16 mouse cellular contexts compared by ENCODE assay signal in genomic region chr15:8856419-8857084, GRCm38 (mm10).
DNase-seq lines count a peak whose midpoint lies in the region; ATAC-seq and TF ChIP-seq lines count a peak whose summit lies in the region.
"Had no signal": no experiment of that assay in that cellular context is flagged by ENCODE, and none has a peak within 500 bp of the region (broad histone marks: within the 10 kb centered on the region; RNA-seq: fewer than 3 reads in every experiment).

No protein-coding gene starts in this region.

- no peak overlapping the region for H3K9ac ChIP-seq in kidney, postnatal 0 days (ENCODE audit: low read depth, low read length)
- no peak overlapping the region for H3K9ac ChIP-seq in forebrain, postnatal 0 days
- no peak overlapping the region for H3K9ac ChIP-seq in midbrain, embryonic 16.5 days (ENCODE audit: low read depth, low read length)
- H3K9ac ChIP-seq: limb, embryonic 15.5 days; liver, postnatal 0 days had no signal

- H3K4me3 ChIP-seq in kidney, postnatal 0 days (replicated peaks; ENCODE audit: low read depth, low read length) = no peak overlapping the region
- H3K4me3 ChIP-seq in forebrain, postnatal 0 days (ENCODE audit: low read depth, low read length) = no peak overlapping the region
- no peak overlapping the region for H3K4me3 ChIP-seq in midbrain, embryonic 16.5 days (ENCODE audit: low read depth, low read length)
- H3K4me3 ChIP-seq: limb, embryonic 15.5 days had no signal

- no peaks in the 10 kb centered on the region for H3K36me3 ChIP-seq in kidney, postnatal 0 days (ENCODE audit: insufficient read depth, low read length)
- H3K36me3 ChIP-seq in forebrain, postnatal 0 days (ENCODE audit: insufficient read depth) = no peaks in the 10 kb centered on the region
- no peaks in the 10 kb centered on the region for H3K36me3 ChIP-seq in midbrain, embryonic 16.5 days (ENCODE audit: control insufficient read depth, insufficient read depth, low read length)
- H3K36me3 ChIP-seq: limb, embryonic 15.5 days had no signal

- no peaks in the 10 kb centered on the region for H3K9me3 ChIP-seq in kidney, postnatal 0 days (replicated peaks; ENCODE audit: low read length)
- H3K9me3 ChIP-seq in forebrain, postnatal 0 days (ENCODE audit: low read length) = no peaks in the 10 kb centered on the region
- H3K9me3 ChIP-seq in midbrain, embryonic 16.5 days (replicated peaks; ENCODE audit: control insufficient read depth, low read length, poor library complexity, severe bottlenecking) = no peaks in the 10 kb centered on the region; the same call in 1 of the 2 replicates
- H3K9me3 ChIP-seq: limb, embryonic 15.5 days had no signal

- WGBS in kidney, postnatal 0 days = 42% methylated on average over 11 of the region's 11 CpGs
- 43% methylated on average over 11 of the region's 11 CpGs for WGBS in forebrain, postnatal 0 days
- 46% methylated on average over 11 of the region's 11 CpGs for WGBS in midbrain, embryonic 16.5 days

- ATAC-seq in kidney, postnatal 0 days (replicated peaks; ENCODE audit: low FRiP score, low read depth) = peak; percentile 73
- 0 out of 2 replicates have a peak, but pooled peaks have one; percentile 14 for ATAC-seq in forebrain, postnatal 0 days
- ATAC-seq in midbrain, embryonic 16.5 days = peak; percentile 58; the same call in 1 of the 2 replicates
- no peak for ATAC-seq in cerebellum, adult (ENCODE audit: insufficient number of reproducible peaks, low FRiP score, low TSS enrichment)
- ATAC-seq: CD4-positive, CD25-positive, alpha-beta regulatory T cell, adult 4 months; liver, postnatal 0 days had no signal

- no peaks in the 10 kb centered on the region for H3K4me1 ChIP-seq in kidney, postnatal 0 days (replicated peaks; ENCODE audit: insufficient read depth, low read length)
- no peaks in the 10 kb centered on the region for H3K4me1 ChIP-seq in forebrain, postnatal 0 days (ENCODE audit: insufficient read depth)
- no peaks in the 10 kb centered on the region for H3K4me1 ChIP-seq in midbrain, embryonic 16.5 days (ENCODE audit: control insufficient read depth, insufficient read depth, low read length)

- no peak overlapping the region for H3K4me2 ChIP-seq in kidney, postnatal 0 days (ENCODE audit: low read length)
- H3K4me2 ChIP-seq in forebrain, postnatal 0 days (ENCODE audit: low read depth) = no peak overlapping the region
- H3K4me2 ChIP-seq in midbrain, embryonic 16.5 days (ENCODE audit: low read length) = no peak overlapping the region
- H3K4me2 ChIP-seq: limb, embryonic 15.5 days had no signal

- no peak for TF ChIP-seq CTCF in kidney, postnatal 0 days (IDR thresholded peaks at IDR 0.05; ENCODE audit: low read depth)
- TF ChIP-seq CTCF in forebrain, postnatal 0 days (IDR thresholded peaks at IDR 0.05; ENCODE audit: low read depth) = no peak

- no peaks in the 10 kb centered on the region for H3K27me3 ChIP-seq in kidney, postnatal 0 days (ENCODE audit: insufficient read depth, low read length)
- no peaks in the 10 kb centered on the region for H3K27me3 ChIP-seq in forebrain, postnatal 0 days (ENCODE audit: insufficient read depth, low read length)
- no peaks in the 10 kb centered on the region for H3K27me3 ChIP-seq in midbrain, embryonic 16.5 days (ENCODE audit: control insufficient read depth, insufficient read depth, low read depth, low read length)
- H3K27me3 ChIP-seq: limb, embryonic 15.5 days had no signal

- no peak overlapping the region for H3K27ac ChIP-seq in kidney, postnatal 0 days
- no peak overlapping the region for H3K27ac ChIP-seq in forebrain, postnatal 0 days (ENCODE audit: low read depth, low read length)
- H3K27ac ChIP-seq in midbrain, embryonic 16.5 days (ENCODE audit: low read length) = peak overlapping the region; percentile 37; the same call in 1 of the 2 replicates
- H3K27ac ChIP-seq: limb, embryonic 15.5 days had no signal

- peak; percentile 66 for DNase-seq in kidney, postnatal 0 days (ENCODE audit: low spot score)
- DNase-seq in kidney, postnatal 10 days = no peak
- peak; percentile 19 for DNase-seq in embryo, embryonic 11.5 days (ENCODE audit: low read depth, low spot score)
- DNase-seq in forebrain, postnatal 0 days = peak; percentile 7
- DNase-seq in cerebellum, adult 11-12 months = no peak
- DNase-seq: adrenal gland, postnatal 10 days; cerebellum, adult 9-10 months; heart, adult 18-20 months; kidney, postnatal 25 days; layer of hippocampus, adult 9-11 months; liver, postnatal 0 days; lung, postnatal 36 days had no signal

Comparison
In these comparisons a context has a peak if more than half of its experiments do, and no peak if none do; other contexts are left out.
1. DNase-seq: peak in kidney, postnatal 0 days (single experiment), embryo, embryonic 11.5 days (single experiment) and forebrain, postnatal 0 days (single experiment); none in kidney, postnatal 10 days (single experiment) and cerebellum, adult 11-12 months (single experiment).